Mouse (Mus musculus) left cerebral cortex, postnatal 25 days (tissue): ENCODE measurements at regions not wholly inside any gene's neighbourhood (a gene's known extent, or its start where the extent isn't known, plus 50 kb on each side); places are given as distances from the start of the nearest gene placed in this dataset.

ENCODE experiments used
- DNase-seq, 2 experiments: peaks; one replicate each; pipeline ENCODE4 v3.0.0; 2022; ENCODE audit warnings: low spot score in 2 of 2, mixed read lengths in 1 of 2
- intact Hi-C: fragments of 180-260 bp; cut with DNase I; formaldehyde crosslinking; loops from one replicate; pipeline ENCODE4 v1.15.1; 2025

GRCm38 (mm10) chr4:68179551-68179950 lies 774.6 kb downstream of the Brinp1 start:
- intact Hi-C loops: no loop called here
- DNase-seq: no peak

GRCm38 (mm10) chr4:68156499-68156898 lies 797.7 kb downstream of the Brinp1 start:
- DNase-seq: peak in 1 of 2 experiments; percentile 1
- intact Hi-C loops: no loop called here

- intact Hi-C loops: no loop called here
- no peak for DNase-seq
Measured at GRCm38 (mm10) chr4:68148483-68149069, 805.6 kb downstream of the Brinp1 start.

- intact Hi-C loops: no loop called here
- DNase-seq: no peak
Measured at GRCm38 (mm10) chr4:68128124-68128523, 826.1 kb downstream of the Brinp1 start.

GRCm38 (mm10) chr4:68114502-68114901 lies 839.7 kb downstream of the Brinp1 start:
- no peak for DNase-seq
- intact Hi-C loops: no loop called here

- intact Hi-C loops: loop anchor here (5.0 kb wide), 1 partner anchor 562 kb away; no protein-coding TSS in a partner anchor
- DNase-seq: peak in 1 of 2 experiments; percentile 42
Measured at GRCm38 (mm10) chr4:68085255-68085654, 868.9 kb downstream of the Brinp1 start.

GRCm38 (mm10) chr4:68056813-68057578 lies 897.2 kb downstream of the Brinp1 start:
- intact Hi-C loops: no loop called here
- no peak for DNase-seq

- peak; percentile 68 to 87 for DNase-seq
- intact Hi-C loops: loop anchor here (5.0 to 10.0 kb wide), 3 partner anchors 742 to 929 kb away; partner anchors contain the start of gene Brinp1
Measured at GRCm38 (mm10) chr4:68022891-68023303, 931.3 kb downstream of the Brinp1 start.

- peak in 1 of 2 experiments; percentile 48 for DNase-seq
- intact Hi-C loops: no loop called here
Measured at GRCm38 (mm10) chr4:68011371-68011770, 942.8 kb downstream of the Brinp1 start.

- intact Hi-C loops: no loop called here
- peak in 1 of 2 experiments; percentile 69 for DNase-seq
Measured at GRCm38 (mm10) chr4:67994796-67995283, 959.4 kb downstream of the Brinp1 start.

GRCm38 (mm10) chr4:67963456-67963855 lies 990.7 kb downstream of the Brinp1 start:
- peak in 1 of 2 experiments; percentile 70 for DNase-seq
- intact Hi-C loops: no loop called here

GRCm38 (mm10) chr4:67948000-67948399 lies 1006.2 kb downstream of the Brinp1 start:
- intact Hi-C loops: no loop called here
- DNase-seq: peak in 1 of 2 experiments; percentile 52

GRCm38 (mm10) chr4:67932481-67932880 lies 1021.7 kb downstream of the Brinp1 start:
- intact Hi-C loops: loop anchor here (5.0 kb wide), 1 partner anchor 80 kb away; no protein-coding TSS in a partner anchor
- peak; percentile 36 to 72 for DNase-seq

GRCm38 (mm10) chr4:67899109-67899508 lies 1055.1 kb downstream of the Brinp1 start:
- intact Hi-C loops: no loop called here
- no peak for DNase-seq

GRCm38 (mm10) chr4:67891946-67892575 lies 1062.1 kb downstream of the Brinp1 start:
- intact Hi-C loops: no loop called here

GRCm38 (mm10) chr4:67887954-67888353 lies 1060.6 kb downstream of the Tlr4 start:
- intact Hi-C loops: no loop called here
- DNase-seq: no peak

More at GRCm38 (mm10) chr4:67891946-67892575, 1062.1 kb downstream of the Brinp1 start:
- DNase-seq: no peak

- intact Hi-C loops: no loop called here
- no peak for DNase-seq
Measured at GRCm38 (mm10) chr4:67885204-67885603, 1057.8 kb downstream of the Tlr4 start.

- intact Hi-C loops: no loop called here
- DNase-seq: no peak
Measured at GRCm38 (mm10) chr4:67862218-67862617, 1034.8 kb downstream of the Tlr4 start.

GRCm38 (mm10) chr4:67861801-67862200 lies 1034.4 kb downstream of the Tlr4 start:
- no peak for DNase-seq
- intact Hi-C loops: no loop called here

- peak; percentile 13 to 73 for DNase-seq
- intact Hi-C loops: loop anchor here (5.0 kb wide), 1 partner anchor 79 kb away; no protein-coding TSS in a partner anchor
Measured at GRCm38 (mm10) chr4:67853001-67853400, 1025.6 kb downstream of the Tlr4 start.
